Mouse (Mus musculus) testis, adult 2 months (tissue): ENCODE data around the gene Mon1a. TPM values are rescaled to one million over a fixed set of nuclear protein-coding genes. Genes with fewer than 3 reads are reported as not detected.

Experiments used
- H3K27ac ChIP-seq: fragments of 200-500 bp; 2 replicates; pipeline ENCODE4 v1.5.1; 2012; ENCODE audit warnings: low read depth, low read length; ENCODE audit not compliant: control insufficient read depth, insufficient read depth
- H3K27me3 ChIP-seq: fragments of 200-500 bp; 2 replicates; pipeline ENCODE4 v1.6.1; 2012; ENCODE audit warnings: mild to moderate bottlenecking, low read length, moderate library complexity; ENCODE audit not compliant: control insufficient read depth, insufficient read depth
- H3K36me3 ChIP-seq: fragments of 200-500 bp; 2 replicates; pipeline ENCODE4 v1.6.1; 2012; ENCODE audit warnings: mild to moderate bottlenecking, low read length; ENCODE audit not compliant: control insufficient read depth, insufficient read depth
- H3K4me1 ChIP-seq: fragments of 200-500 bp; 2 replicates; pipeline ENCODE4 v1.6.1; 2012; ENCODE audit warnings: low read length; ENCODE audit not compliant: control insufficient read depth, insufficient read depth
- H3K4me3 ChIP-seq: fragments of 200-500 bp; 2 replicates; pipeline ENCODE4 v1.5.1; 2012; ENCODE audit warnings: low read depth, mild to moderate bottlenecking, low read length, moderate library complexity, mixed read lengths; ENCODE audit not compliant: control insufficient read depth
- CTCF ChIP-seq: fragments of 200-500 bp; IDR thresholded peaks from 2 replicates; pipeline ENCODE4 v1.5.1; 2012; ENCODE audit warnings: low read depth, mild to moderate bottlenecking, inconsistent platforms, low read length, moderate library complexity; ENCODE audit not compliant: control insufficient read depth, insufficient read depth, insufficient replicate concordance
- POLR2A ChIP-seq: fragments of 200-500 bp; IDR thresholded peaks from 2 replicates; pipeline ENCODE4 v1.6.1; 2012; ENCODE audit warnings: low read depth, mild to moderate bottlenecking, inconsistent platforms, low read length, moderate library complexity; ENCODE audit not compliant: control insufficient read depth
- polyA plus RNA-seq: library from polyadenylated mRNA; depleted of rRNA; stranded (reverse); fragments of >200 nt; gene quantifications from 2 replicates; pipeline ENCODE4 v1.2.3, GENCODE M21; 2012

Gene Mon1a
- polyA plus RNA-seq, 1 experiment = 14.1 TPM

GRCm38 (mm10) chr9:107899855-107900254 is 11.9 kb downstream of the Mon1a start:
- H3K4me1 ChIP-seq = peaks cover 3% of the 10 kb centered on the region
- H3K27me3 ChIP-seq = no peaks in the 10 kb centered on the region
- no peak for TF ChIP-seq POLR2A
- no peak overlapping the region for H3K4me3 ChIP-seq
- H3K36me3 ChIP-seq = no peaks in the 10 kb centered on the region
- H3K27ac ChIP-seq = no peak overlapping the region

GRCm38 (mm10) chr9:107900840-107901626 is 13.1 kb downstream of the Mon1a start:
- H3K27me3 ChIP-seq = no peaks in the 10 kb centered on the region
- no peak overlapping the region for H3K27ac ChIP-seq

GRCm38 (mm10) chr9:107901627-107901914 is 13.6 kb downstream of the Mon1a start:
- no peak overlapping the region for H3K27ac ChIP-seq
- no peaks in the 10 kb centered on the region for H3K36me3 ChIP-seq
- H3K4me1 ChIP-seq = peaks cover 6% of the 10 kb centered on the region
- no peaks in the 10 kb centered on the region for H3K27me3 ChIP-seq
- peak overlapping the region; percentile 56 for H3K4me3 ChIP-seq
- TF ChIP-seq POLR2A = no peak
- no peak for TF ChIP-seq CTCF

More at GRCm38 (mm10) chr9:107900840-107901626, 13.1 kb downstream of the Mon1a start:
- Histone ChIP-seq H3K4me3 (peak overlapping the region; percentile 56), H3K4me1 (peaks cover 6% of the 10 kb centered on the region), H3K36me3 (no peaks in the 10 kb centered on the region)
- no peak for TF ChIP-seq POLR2A
- peak; percentile 68; the same call in 1 of the 2 replicates for TF ChIP-seq CTCF

GRCm38 (mm10) chr9:107904726-107905125 is 16.8 kb downstream of the Mon1a start:
- Histone ChIP-seq H3K27me3 (no peaks in the 10 kb centered on the region), H3K4me1 (peaks cover 21% of the 10 kb centered on the region), H3K4me3 (no peak overlapping the region), H3K27ac (no peak overlapping the region), H3K36me3 (no peaks in the 10 kb centered on the region)
- TF ChIP-seq CTCF (peak; percentile 82; the same call in 1 of the 2 replicates), POLR2A (no peak)

- Histone ChIP-seq H3K4me3 (peak within 1 kb of the TSS; percentile 60), H3K4me1 (peaks cover 18% of the 10 kb centered on the region), H3K27me3 (no peaks in the 10 kb centered on the region), H3K27ac (peak within 1 kb of the TSS; percentile 52), H3K36me3 (no peaks in the 10 kb centered on the region)
- TF ChIP-seq POLR2A (no peak), CTCF (no peak)
Measured at GRCm38 (mm10) chr9:107906252-107906966, 18.5 kb downstream of the Mon1a start, which contains the start of gene Mst1r. Mst1r (plus strand) TSS chr9:107906873.

GRCm38 (mm10) chr9:107906967-107907800 is 19.2 kb downstream of the Mon1a start:
- H3K27ac ChIP-seq = peak overlapping the region; percentile 52
- TF ChIP-seq CTCF (no peak), POLR2A (0 out of 2 replicates have a peak, but pooled peaks have one; percentile 16)
- H3K27me3 ChIP-seq = no peaks in the 10 kb centered on the region

GRCm38 (mm10) chr9:107907801-107908120 is 19.8 kb downstream of the Mon1a start:
- no peaks in the 10 kb centered on the region for H3K27me3 ChIP-seq
- no peaks in the 10 kb centered on the region for H3K36me3 ChIP-seq
- no peak for TF ChIP-seq CTCF
- peaks cover 18% of the 10 kb centered on the region for H3K4me1 ChIP-seq
- no peak overlapping the region; the same call in 1 of the 2 replicates for H3K27ac ChIP-seq
- peak overlapping the region; percentile 60 for H3K4me3 ChIP-seq

More at GRCm38 (mm10) chr9:107906967-107907800, 19.2 kb downstream of the Mon1a start:
- Histone ChIP-seq H3K4me1 (peaks cover 18% of the 10 kb centered on the region), H3K36me3 (no peaks in the 10 kb centered on the region), H3K4me3 (peak overlapping the region; percentile 60)
